Mouse (Mus musculus) kidney, embryonic 14.5 days (tissue): ENCODE measurements around the gene Cmtm7. TPM values are rescaled to one million over a fixed set of nuclear protein-coding genes. Genes with fewer than 3 reads are reported as not detected.

Source experiments
- ATAC-seq: fragments of 200-750 bp; cut with Nextera tagmentation; 2 replicates; pipeline ENCODE4 v1.8.0; 2017; ENCODE audit warnings: moderate number of reproducible peaks, mild to moderate bottlenecking, moderate TSS enrichment, moderate library complexity; ENCODE audit not compliant: low FRiP score, low TSS enrichment
- H3K27ac ChIP-seq: fragments of 300-500 bp; sonication (generic); 2 replicates; pipeline ENCODE4 v1.5.1; 2014; ENCODE audit warnings: low read depth, mild to moderate bottlenecking, low read length, moderate library complexity, mixed read lengths
- H3K27me3 ChIP-seq: fragments of 300-500 bp; sonication (generic); 2 replicates; pipeline ENCODE4 v1.6.1; 2014; ENCODE audit warnings: mild to moderate bottlenecking, low read length; ENCODE audit not compliant: control insufficient read depth, insufficient read depth
- H3K36me3 ChIP-seq: fragments of 300-500 bp; sonication (generic); 2 replicates; pipeline ENCODE4 v1.6.1; 2014; ENCODE audit warnings: low read length, mixed read lengths; ENCODE audit not compliant: control insufficient read depth, insufficient read depth
- H3K4me1 ChIP-seq: fragments of 300-500 bp; sonication (generic); 2 replicates; pipeline ENCODE4 v1.6.1; 2014; ENCODE audit warnings: low read length, mixed read lengths; ENCODE audit not compliant: control insufficient read depth, insufficient read depth
- H3K4me2 ChIP-seq: fragments of 300-500 bp; sonication (generic); replicated peaks from 2 replicates; pipeline ENCODE4 v1.6.1; 2014; ENCODE audit warnings: low read depth, mild to moderate bottlenecking, low read length
- H3K4me3 ChIP-seq: fragments of 300-500 bp; sonication (generic); 2 replicates; pipeline ENCODE4 v1.5.1; 2014; ENCODE audit warnings: mild to moderate bottlenecking, low read length
- H3K9ac ChIP-seq: fragments of 300-500 bp; sonication (generic); 2 replicates; pipeline ENCODE4 v1.6.1; 2014; ENCODE audit warnings: low read depth, mild to moderate bottlenecking, low read length, moderate library complexity
- H3K9me3 ChIP-seq: fragments of 300-500 bp; sonication (generic); 2 replicates; pipeline ENCODE4 v1.6.1; 2016; ENCODE audit warnings: low read length; ENCODE audit not compliant: control insufficient read depth
- WGBS: fragments of 180-500 bp; shearing (Covaris S2); extraction: QIAGEN DNeasy Blood & Tissue Kit; methylation state at CpG from one replicate; pipeline ENCODE4 v1.1.7; 2014; 5-methylcytosine and 5-hydroxymethylcytosine counted together
- polyA plus RNA-seq: library from polyadenylated mRNA; unstranded; fragments of >200 nt; fragmentation: Nextera tagmentation; extraction: Ambion mirVana; gene quantifications from 2 replicates; pipeline ENCODE4 v1.2.1, GENCODE M21; 2014

The Cmtm7 gene
- polyA plus RNA-seq, 1 experiment from 2014 or later = 92.7 TPM

DNA sequence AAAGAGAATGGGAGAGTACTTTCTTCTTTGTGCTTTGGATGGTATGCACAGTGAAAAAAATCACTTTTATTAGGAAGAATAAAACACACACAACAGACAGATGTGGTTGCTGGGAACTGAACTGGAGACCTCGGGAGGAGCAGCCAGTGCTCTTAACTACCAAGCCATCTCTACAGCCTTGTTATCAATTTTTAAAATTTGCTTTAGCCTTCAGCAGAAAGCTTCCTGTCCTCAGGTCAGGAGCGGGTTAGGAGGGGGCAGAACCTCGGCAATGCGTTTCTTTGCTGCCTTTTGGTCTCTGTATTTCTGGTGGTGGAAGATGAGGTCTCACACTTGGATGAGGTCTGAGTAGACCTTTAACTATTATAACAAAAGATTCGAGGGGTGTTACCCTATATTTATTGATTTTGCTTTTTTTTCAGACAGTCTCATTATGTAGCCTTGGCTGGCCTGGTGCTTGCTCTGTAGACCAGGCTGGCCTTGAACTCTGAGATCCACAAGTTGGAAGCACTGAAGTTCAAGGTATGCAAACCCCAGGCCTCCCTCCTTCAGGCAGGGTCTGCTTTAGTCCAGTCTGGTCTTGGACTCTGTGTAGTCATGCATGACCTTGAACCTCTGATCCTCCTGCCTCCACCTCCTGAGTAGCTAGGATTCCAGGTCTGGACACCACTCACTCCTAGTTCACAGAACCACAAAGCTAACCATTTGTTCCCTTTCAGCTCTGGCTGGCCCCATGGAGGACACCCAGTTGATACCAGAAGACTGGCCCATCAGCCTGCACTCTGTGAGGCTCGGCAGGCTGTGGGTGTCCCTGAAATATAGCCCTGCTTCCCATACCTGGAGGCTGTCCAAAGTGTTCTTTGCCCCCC is 4.2 kb downstream of the Cmtm7 start:
- H3K4me2 ChIP-seq = no peak overlapping the region
- peaks cover 25% of the 10 kb centered on the region for H3K4me1 ChIP-seq
- no peak overlapping the region for H3K4me3 ChIP-seq
- WGBS = 69% methylated on average over 6 of the region's 6 CpGs
- no peaks in the 10 kb centered on the region for H3K27me3 ChIP-seq
- H3K9ac ChIP-seq = no peak overlapping the region
- H3K9me3 ChIP-seq = no peaks in the 10 kb centered on the region; the same call in 1 of the 2 replicates
- H3K36me3 ChIP-seq = peaks cover 2% of the 10 kb centered on the region; the same call in 1 of the 2 replicates
- no peak for ATAC-seq
- no peak overlapping the region for H3K27ac ChIP-seq

DNA sequence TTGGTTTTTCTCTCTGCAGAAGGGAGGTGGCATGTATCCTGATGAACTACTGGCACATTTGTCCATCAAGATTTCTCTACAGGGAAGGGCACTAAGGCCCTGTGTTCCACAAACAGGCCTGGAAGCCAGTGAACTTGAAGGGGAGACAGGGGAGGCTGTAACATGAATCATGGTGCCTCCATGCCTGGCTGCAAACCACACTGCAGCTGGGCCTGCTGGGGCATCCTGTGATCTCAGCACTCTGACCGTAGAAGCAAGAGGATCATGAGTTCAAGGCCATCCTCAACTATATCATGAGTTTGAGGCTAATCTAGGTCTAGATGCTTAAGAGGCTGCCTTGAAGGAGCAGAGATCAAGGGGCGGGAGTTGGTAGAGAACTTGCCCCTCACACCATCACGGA is 5.3 kb downstream of the Cmtm7 start:
- no peak overlapping the region for H3K4me3 ChIP-seq
- no peaks in the 10 kb centered on the region; the same call in 1 of the 2 replicates for H3K9me3 ChIP-seq
- peaks cover 25% of the 10 kb centered on the region for H3K4me1 ChIP-seq
- WGBS = 78% methylated on average over 3 of the region's 3 CpGs
- H3K27ac ChIP-seq = no peak overlapping the region
- ATAC-seq = no peak
- H3K4me2 ChIP-seq = no peak overlapping the region
- no peaks in the 10 kb centered on the region for H3K27me3 ChIP-seq
- peaks cover 4% of the 10 kb centered on the region; the same call in 1 of the 2 replicates for H3K36me3 ChIP-seq
- no peak overlapping the region for H3K9ac ChIP-seq

DNA sequence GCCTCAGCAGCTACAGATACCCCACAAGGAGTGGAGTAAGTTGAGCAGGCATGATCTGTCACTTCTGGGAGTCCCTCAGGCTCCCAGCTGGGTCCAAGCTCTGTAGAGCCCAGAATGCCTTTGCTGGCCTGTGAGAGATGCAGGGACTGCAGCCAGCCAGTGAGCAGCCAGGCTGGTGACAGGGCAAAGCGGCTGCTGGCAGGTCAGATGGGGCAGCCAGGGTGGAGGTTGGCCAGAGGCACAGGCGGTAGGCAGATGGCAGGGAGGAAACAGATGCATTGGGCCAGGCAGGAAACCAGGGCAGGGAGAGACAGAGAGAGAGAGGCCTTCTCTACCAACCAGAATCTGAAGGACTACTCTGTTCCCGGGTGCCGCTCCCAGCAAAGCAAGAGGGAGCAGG is 6.4 kb downstream of the Cmtm7 start:
- Histone ChIP-seq H3K4me3 (no peak overlapping the region), H3K9ac (no peak overlapping the region), H3K9me3 (no peaks in the 10 kb centered on the region; the same call in 1 of the 2 replicates), H3K36me3 (peaks cover 4% of the 10 kb centered on the region; the same call in 1 of the 2 replicates), H3K4me1 (peaks cover 21% of the 10 kb centered on the region), H3K27me3 (no peaks in the 10 kb centered on the region), H3K4me2 (no peak overlapping the region), H3K27ac (peak overlapping the region; percentile 59; the same call in 1 of the 2 replicates)
- 65% methylated on average over 4 of the region's 4 CpGs for WGBS
- no peak for ATAC-seq

GRCm38 (mm10) chr9:114774629-114775028 is 7.0 kb downstream of the Cmtm7 start:
- Histone ChIP-seq H3K9ac (no peak overlapping the region), H3K4me1 (peaks cover 16% of the 10 kb centered on the region), H3K27ac (no peak overlapping the region; the same call in 1 of the 2 replicates), H3K27me3 (no peaks in the 10 kb centered on the region), H3K36me3 (peaks cover 4% of the 10 kb centered on the region; the same call in 1 of the 2 replicates), H3K4me3 (no peak overlapping the region), H3K4me2 (no peak overlapping the region), H3K9me3 (no peaks in the 10 kb centered on the region; the same call in 1 of the 2 replicates)
- no peak for ATAC-seq
- 46% methylated on average over 6 of the region's 6 CpGs for WGBS

- Histone ChIP-seq H3K9me3 (no peaks in the 10 kb centered on the region; the same call in 1 of the 2 replicates), H3K27ac (no peak overlapping the region), H3K4me2 (no peak overlapping the region), H3K4me1 (peaks cover 31% of the 10 kb centered on the region), H3K9ac (no peak overlapping the region), H3K36me3 (peaks cover 4% of the 10 kb centered on the region; the same call in 1 of the 2 replicates), H3K27me3 (no peaks in the 10 kb centered on the region), H3K4me3 (no peak overlapping the region)
- 79% methylated on average over 7 of the region's 7 CpGs for WGBS
- no peak for ATAC-seq
Measured at GRCm38 (mm10) chr9:114771565-114771964, 10.1 kb downstream of the Cmtm7 start.

DNA sequence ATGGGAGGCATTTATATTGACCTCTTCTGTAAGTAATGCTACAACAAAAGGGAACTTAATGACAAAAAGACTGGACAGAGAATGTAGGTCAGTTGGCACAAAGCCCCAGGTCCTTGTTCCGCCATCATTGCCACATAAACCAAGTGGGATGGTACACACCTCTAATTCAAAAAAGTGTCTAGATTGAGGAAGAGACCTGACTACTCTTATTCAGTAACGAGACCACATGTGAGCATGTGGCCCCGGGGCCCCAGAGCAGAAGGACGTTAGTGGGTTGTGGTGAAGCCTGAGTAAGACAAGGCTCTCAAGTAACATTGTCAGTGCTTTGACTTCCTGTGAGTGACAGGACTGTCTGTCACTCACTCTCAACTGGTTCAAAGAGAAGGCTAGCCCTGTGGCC is 11.4 kb downstream of the Cmtm7 start:
- Histone ChIP-seq H3K4me2 (no peak overlapping the region), H3K36me3 (peaks cover 4% of the 10 kb centered on the region; the same call in 1 of the 2 replicates), H3K27ac (no peak overlapping the region), H3K9me3 (no peaks in the 10 kb centered on the region; the same call in 1 of the 2 replicates), H3K27me3 (no peaks in the 10 kb centered on the region), H3K4me1 (peaks cover 21% of the 10 kb centered on the region), H3K9ac (no peak overlapping the region), H3K4me3 (no peak overlapping the region)
- WGBS = 91% methylated on average over 4 of the region's 4 CpGs
- ATAC-seq = no peak

GRCm38 (mm10) chr9:114768066-114768465 is 13.6 kb downstream of the Cmtm7 start:
- Histone ChIP-seq H3K36me3 (peaks cover 4% of the 10 kb centered on the region; the same call in 1 of the 2 replicates), H3K9me3 (no peaks in the 10 kb centered on the region; the same call in 1 of the 2 replicates), H3K4me2 (no peak overlapping the region), H3K27me3 (no peaks in the 10 kb centered on the region), H3K4me1 (peaks cover 17% of the 10 kb centered on the region), H3K27ac (peak overlapping the region; percentile 76), H3K4me3 (no peak overlapping the region), H3K9ac (peak overlapping the region; percentile 28; the same call in 1 of the 2 replicates)
- 42% methylated on average over 10 of the region's 10 CpGs for WGBS
- 0 out of 2 replicates have a peak, but pooled peaks have one; percentile 4 for ATAC-seq

DNA sequence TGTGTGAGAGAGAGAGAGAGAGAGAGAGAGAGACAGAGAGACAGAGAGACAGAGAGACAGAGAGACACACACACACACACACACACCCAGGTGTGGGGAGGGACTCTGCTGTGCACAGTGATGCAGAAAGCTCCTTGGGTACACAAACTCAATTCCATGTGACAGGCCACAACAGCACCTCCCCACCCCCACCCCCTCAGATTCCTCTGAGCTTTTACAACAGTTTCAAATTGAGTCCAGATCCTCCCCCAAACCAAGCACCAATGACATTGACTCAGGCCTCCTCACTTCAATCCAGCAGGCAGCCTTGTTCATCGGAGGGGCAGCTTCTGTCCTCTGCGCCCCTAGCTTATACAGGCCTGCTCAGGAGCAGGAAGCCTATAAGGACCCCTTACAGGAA is 14.1 kb downstream of the Cmtm7 start:
- Histone ChIP-seq H3K27ac (peak overlapping the region; percentile 76), H3K9me3 (no peaks in the 10 kb centered on the region; the same call in 1 of the 2 replicates), H3K4me3 (no peak overlapping the region), H3K9ac (peak overlapping the region; percentile 28; the same call in 1 of the 2 replicates), H3K4me2 (no peak overlapping the region), H3K27me3 (no peaks in the 10 kb centered on the region), H3K4me1 (peaks cover 17% of the 10 kb centered on the region), H3K36me3 (peaks cover 3% of the 10 kb centered on the region; the same call in 1 of the 2 replicates)
- ATAC-seq = peak; percentile 61
- 41% methylated on average over 2 of the region's 2 CpGs for WGBS

DNA sequence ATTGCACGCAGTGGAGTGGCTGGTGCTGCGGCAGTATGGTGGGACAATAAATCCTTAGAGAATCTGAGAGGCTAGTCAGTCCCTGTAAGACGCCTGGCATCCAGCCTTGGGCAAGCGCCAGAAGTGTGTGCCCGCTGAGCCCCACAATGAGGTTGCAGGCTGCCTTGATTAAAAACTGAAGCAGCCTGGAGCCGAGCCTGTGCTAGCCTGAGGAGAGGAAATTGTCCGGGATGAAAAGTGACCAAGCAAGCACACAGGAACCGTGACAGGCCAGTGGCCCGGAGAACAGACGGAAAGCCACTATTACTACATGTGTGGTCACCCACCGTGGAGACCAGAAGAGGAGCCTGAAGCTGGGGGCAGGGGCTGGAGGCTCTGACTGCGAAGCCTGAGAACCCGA is 14.6 kb downstream of the Cmtm7 start:
- H3K4me3 ChIP-seq = no peak overlapping the region
- H3K9me3 ChIP-seq = no peaks in the 10 kb centered on the region
- H3K9ac ChIP-seq = no peak overlapping the region
- H3K4me2 ChIP-seq = no peak overlapping the region
- ATAC-seq = peak; percentile 70
- H3K36me3 ChIP-seq = peaks cover 2% of the 10 kb centered on the region; the same call in 1 of the 2 replicates
- H3K4me1 ChIP-seq = peaks cover 17% of the 10 kb centered on the region
- WGBS = 46% methylated on average over 13 of the region's 13 CpGs
- no peaks in the 10 kb centered on the region for H3K27me3 ChIP-seq
- peak overlapping the region; percentile 76 for H3K27ac ChIP-seq
